Mouse (Mus musculus): ENCODE data around the gene Gm10260.

DNA sequence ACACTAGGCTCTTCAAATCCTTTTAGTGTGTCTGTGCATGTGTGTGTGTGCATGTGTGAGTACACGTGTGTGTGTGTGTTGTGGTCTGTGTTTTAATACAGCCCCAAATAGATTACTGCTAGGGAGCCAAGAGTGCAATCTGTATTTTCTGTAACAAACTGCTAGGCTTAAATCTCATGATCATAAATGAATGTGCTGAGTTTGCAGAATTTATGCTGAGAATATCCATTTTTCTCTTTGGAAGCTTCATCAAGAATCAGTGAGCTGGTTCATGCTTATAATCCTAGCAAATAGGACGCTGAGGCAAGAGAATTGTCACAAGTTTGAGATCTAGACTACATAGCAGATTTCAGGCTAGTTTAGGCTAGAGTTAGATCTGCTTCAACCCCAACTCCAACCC, 48.9 kb downstream of the Gm10260 start:
- TF ChIP-seq GATA1 (IDR thresholded peaks at IDR 0.05; ENCODE audit: low read length) (no peak), TAL1 (IDR thresholded peaks at IDR 0.05; ENCODE audit: low read length) (no peak)
